Mouse (Mus musculus) cerebellum, postnatal 14 days (tissue): ENCODE data around the gene Calml3.

Experiments used
- DNase-seq, 2 experiments: peaks; one replicate each; pipeline ENCODE4 v3.0.0; 2021; ENCODE audit warnings: mixed read lengths in 2 of 2

Gene Calml3

GRCm38 (mm10) chr13:3779575-3780226, 24.4 kb downstream of the Calml3 start:
- no peak for DNase-seq

- peak; percentile 30 to 40 for DNase-seq
These were observed 25.3 kb downstream of the Calml3 start for GRCm38 (mm10) chr13:3778591-3779364.

- DNase-seq = no peak
These were observed 26.8 kb downstream of the Calml3 start for GRCm38 (mm10) chr13:3777216-3777912.

GRCm38 (mm10) chr13:3776446-3776845, 27.7 kb downstream of the Calml3 start:
- DNase-seq = peak; percentile 61 to 79

GRCm38 (mm10) chr13:3774991-3775390, 29.1 kb downstream of the Calml3 start:
- no peak for DNase-seq

GRCm38 (mm10) chr13:3774280-3774679, 29.8 kb downstream of the Calml3 start:
- peak; percentile 32 to 37 for DNase-seq

GRCm38 (mm10) chr13:3773149-3773688, 30.9 kb downstream of the Calml3 start:
- DNase-seq = no peak

- no peak for DNase-seq
These were observed 32.9 kb downstream of the Calml3 start for GRCm38 (mm10) chr13:3771221-3771620.

- peak; percentile 43 to 57 for DNase-seq
These were observed 33.7 kb downstream of the Calml3 start for GRCm38 (mm10) chr13:3770170-3771024.

GRCm38 (mm10) chr13:3769531-3769930, 34.6 kb downstream of the Calml3 start:
- no peak for DNase-seq

- DNase-seq = no peak
These were observed 35.5 kb downstream of the Calml3 start for GRCm38 (mm10) chr13:3768621-3769020.

GRCm38 (mm10) chr13:3767086-3767485, 37.0 kb downstream of the Calml3 start:
- no peak for DNase-seq

GRCm38 (mm10) chr13:3765781-3766180, 38.3 kb downstream of the Calml3 start:
- DNase-seq = no peak

- no peak for DNase-seq
These were observed 43.0 kb downstream of the Calml3 start for GRCm38 (mm10) chr13:3761131-3761530.

GRCm38 (mm10) chr13:3758347-3758746, 45.8 kb downstream of the Calml3 start:
- DNase-seq = no peak

- no peak for DNase-seq
These were observed 50.8 kb downstream of the Calml3 start for GRCm38 (mm10) chr13:3753291-3753690.
